Mouse (Mus musculus): ENCODE measurements around the gene Cldn22. TPM values are rescaled to one million over a fixed set of nuclear protein-coding genes. Genes with fewer than 3 reads are reported as not detected.

Gene Cldn22
- polyA plus RNA-seq, 1 experiment, result not detected

DNA sequence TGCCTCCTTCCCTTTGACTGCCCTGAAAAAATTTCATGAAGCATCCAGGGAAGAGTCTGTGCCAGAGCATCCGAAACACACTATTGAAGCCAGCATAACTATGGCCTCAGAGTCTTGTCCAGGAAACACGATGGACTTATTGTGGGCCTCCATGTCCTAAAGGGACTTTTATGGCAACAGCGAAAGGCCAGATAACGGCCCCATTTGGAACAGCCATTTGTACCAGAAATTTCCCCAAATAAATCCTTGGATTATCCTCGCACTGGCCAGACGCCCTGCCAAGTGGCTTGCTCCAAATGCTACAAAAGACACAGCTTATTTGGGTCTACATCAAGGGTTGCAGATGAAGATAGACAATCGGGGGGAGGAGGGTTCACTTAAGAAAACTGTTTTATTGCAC lies 39.8 kb upstream of the Cldn22 start:
- no peak overlapping the region for H3K4me3 ChIP-seq (ENCODE audit: low read depth, low read length)
- H3K9ac ChIP-seq (ENCODE audit: low read depth, poor library complexity, severe bottlenecking), result no peak overlapping the region
- no peak for TF ChIP-seq CTCF (IDR thresholded peaks at IDR 0.05; ENCODE audit: low read depth, low read length)
- TF ChIP-seq EP300 (IDR thresholded peaks at IDR 0.05; ENCODE audit: insufficient read depth, low read depth, low read length), result no peak
- no peak for TF ChIP-seq POLR2A (IDR thresholded peaks at IDR 0.05; ENCODE audit: insufficient read depth, low read length)
- H3K9me3 ChIP-seq (replicated peaks; ENCODE audit: control insufficient read depth, insufficient read depth, low read length, poor library complexity, severe bottlenecking), result no peaks in the 10 kb centered on the region; the same call in 1 of the 2 replicates
- H3K36me3 ChIP-seq (ENCODE audit: control insufficient read depth, insufficient read depth, low read length, poor library complexity, severe bottlenecking), result no peaks in the 10 kb centered on the region
- H3K4me1 ChIP-seq (ENCODE audit: control insufficient read depth, insufficient read depth, low read length), result no peaks in the 10 kb centered on the region
- H3K27me3 ChIP-seq (ENCODE audit: control insufficient read depth, insufficient read depth, low read length, poor library complexity, severe bottlenecking), result no peaks in the 10 kb centered on the region
- no peak overlapping the region for H3K27ac ChIP-seq (ENCODE audit: insufficient read depth, low read length)

DNA sequence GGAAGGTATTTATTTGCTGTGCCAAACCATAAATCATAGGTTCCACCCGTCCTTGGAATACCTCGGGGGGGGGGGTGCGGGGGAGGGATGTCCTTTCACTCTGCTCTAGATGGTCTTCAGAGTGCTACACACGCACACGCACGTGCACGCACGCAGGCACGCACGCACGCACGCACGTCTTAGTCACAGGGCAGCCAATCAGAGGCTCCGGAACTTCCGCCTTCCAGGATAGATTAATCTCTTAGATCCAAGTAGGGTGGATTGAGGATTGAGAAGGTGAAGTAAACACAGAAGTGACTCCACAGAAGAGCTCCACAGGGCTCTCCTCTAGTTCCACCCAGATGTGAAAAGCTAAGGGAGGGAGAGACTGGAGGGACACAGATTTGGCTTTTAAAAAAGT lies 38.0 kb upstream of the Cldn22 start:
- Histone ChIP-seq H3K9ac (ENCODE audit: low read depth, poor library complexity, severe bottlenecking) (no peak overlapping the region), H3K4me1 (ENCODE audit: control insufficient read depth, insufficient read depth, low read length) (no peaks in the 10 kb centered on the region), H3K9me3 (replicated peaks; ENCODE audit: control insufficient read depth, insufficient read depth, low read length, poor library complexity, severe bottlenecking) (no peaks in the 10 kb centered on the region; the same call in 1 of the 2 replicates), H3K27me3 (ENCODE audit: control insufficient read depth, insufficient read depth, low read length, poor library complexity, severe bottlenecking) (no peaks in the 10 kb centered on the region), H3K4me3 (ENCODE audit: low read depth, low read length) (no peak overlapping the region), H3K36me3 (ENCODE audit: control insufficient read depth, insufficient read depth, low read length, poor library complexity, severe bottlenecking) (no peaks in the 10 kb centered on the region), H3K27ac (ENCODE audit: insufficient read depth, low read length) (no peak overlapping the region)
- no peak for TF ChIP-seq CTCF (IDR thresholded peaks at IDR 0.05; ENCODE audit: low read depth, low read length)
- TF ChIP-seq POLR2A (IDR thresholded peaks at IDR 0.05; ENCODE audit: insufficient read depth, low read length), result no peak
- no peak for TF ChIP-seq EP300 (IDR thresholded peaks at IDR 0.05; ENCODE audit: insufficient read depth, low read depth, low read length)

- no peaks in the 10 kb centered on the region for H3K36me3 ChIP-seq (ENCODE audit: control insufficient read depth, insufficient read depth, low read length, poor library complexity, severe bottlenecking)
- no peaks in the 10 kb centered on the region for H3K4me1 ChIP-seq (ENCODE audit: control insufficient read depth, insufficient read depth, low read length)
- H3K4me3 ChIP-seq (ENCODE audit: low read depth, low read length), result no peak overlapping the region
- no peak for TF ChIP-seq CTCF (IDR thresholded peaks at IDR 0.05; ENCODE audit: low read depth, low read length)
- TF ChIP-seq EP300 (IDR thresholded peaks at IDR 0.05; ENCODE audit: insufficient read depth, low read depth, low read length), result no peak
- no peak for TF ChIP-seq POLR2A (IDR thresholded peaks at IDR 0.05; ENCODE audit: insufficient read depth, low read length)
- H3K9me3 ChIP-seq (replicated peaks; ENCODE audit: control insufficient read depth, insufficient read depth, low read length, poor library complexity, severe bottlenecking), result no peaks in the 10 kb centered on the region; the same call in 1 of the 2 replicates
- no peaks in the 10 kb centered on the region for H3K27me3 ChIP-seq (ENCODE audit: control insufficient read depth, insufficient read depth, low read length, poor library complexity, severe bottlenecking)
- no peak overlapping the region for H3K9ac ChIP-seq (ENCODE audit: low read depth, poor library complexity, severe bottlenecking)
- no peak overlapping the region for H3K27ac ChIP-seq (ENCODE audit: insufficient read depth, low read length)
These were observed 36.6 kb upstream of the Cldn22 start for GRCm38 (mm10) chr8:47787705-47788104.

DNA sequence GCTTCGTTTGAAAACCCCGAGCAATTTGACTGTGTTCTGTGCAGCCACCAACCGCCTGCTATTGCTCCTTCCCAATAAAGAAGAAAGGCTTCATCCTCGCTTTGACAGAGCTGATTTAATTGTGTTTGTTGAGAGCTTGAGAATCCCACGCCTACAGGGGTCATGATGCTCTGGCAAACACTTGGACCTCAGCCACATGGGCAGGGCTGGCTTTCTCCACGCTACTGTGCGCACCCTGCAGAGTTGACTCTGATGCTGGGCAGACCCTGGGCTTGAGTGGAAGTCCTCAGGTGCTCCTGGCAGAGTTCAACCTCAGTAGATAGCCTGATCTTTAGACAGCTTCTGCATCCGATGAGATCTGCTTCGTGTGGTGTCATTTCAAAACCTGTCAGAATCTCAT lies 32.3 kb upstream of the Cldn22 start:
- TF ChIP-seq EP300 (IDR thresholded peaks at IDR 0.05; ENCODE audit: insufficient read depth, low read depth, low read length) (no peak), POLR2A (IDR thresholded peaks at IDR 0.05; ENCODE audit: insufficient read depth, low read length) (no peak), CTCF (IDR thresholded peaks at IDR 0.05; ENCODE audit: low read depth, low read length) (no peak)
- Histone ChIP-seq H3K4me1 (ENCODE audit: control insufficient read depth, insufficient read depth, low read length) (no peaks in the 10 kb centered on the region), H3K27ac (ENCODE audit: insufficient read depth, low read length) (no peak overlapping the region), H3K9me3 (replicated peaks; ENCODE audit: control insufficient read depth, insufficient read depth, low read length, poor library complexity, severe bottlenecking) (peaks cover 22% of the 10 kb centered on the region), H3K36me3 (ENCODE audit: control insufficient read depth, insufficient read depth, low read length, poor library complexity, severe bottlenecking) (no peaks in the 10 kb centered on the region), H3K4me3 (ENCODE audit: low read depth, low read length) (no peak overlapping the region), H3K27me3 (ENCODE audit: control insufficient read depth, insufficient read depth, low read length, poor library complexity, severe bottlenecking) (no peaks in the 10 kb centered on the region), H3K9ac (ENCODE audit: low read depth, poor library complexity, severe bottlenecking) (no peak overlapping the region)

- no peak overlapping the region for H3K9ac ChIP-seq (ENCODE audit: low read depth, poor library complexity, severe bottlenecking)
- H3K4me1 ChIP-seq (ENCODE audit: control insufficient read depth, insufficient read depth, low read length), result no peaks in the 10 kb centered on the region
- peaks cover 13% of the 10 kb centered on the region for H3K9me3 ChIP-seq (replicated peaks; ENCODE audit: control insufficient read depth, insufficient read depth, low read length, poor library complexity, severe bottlenecking)
- no peak for TF ChIP-seq EP300 (IDR thresholded peaks at IDR 0.05; ENCODE audit: insufficient read depth, low read depth, low read length)
- no peak for TF ChIP-seq CTCF (IDR thresholded peaks at IDR 0.05; ENCODE audit: low read depth, low read length)
- TF ChIP-seq POLR2A (IDR thresholded peaks at IDR 0.05; ENCODE audit: insufficient read depth, low read length), result no peak
- H3K27me3 ChIP-seq (ENCODE audit: control insufficient read depth, insufficient read depth, low read length, poor library complexity, severe bottlenecking), result no peaks in the 10 kb centered on the region; the same call in 1 of the 2 replicates
- no peak overlapping the region for H3K4me3 ChIP-seq (ENCODE audit: low read depth, low read length)
- no peaks in the 10 kb centered on the region for H3K36me3 ChIP-seq (ENCODE audit: control insufficient read depth, insufficient read depth, low read length, poor library complexity, severe bottlenecking)
- H3K27ac ChIP-seq (ENCODE audit: insufficient read depth, low read length), result no peak overlapping the region
These were observed 24.8 kb upstream of the Cldn22 start for GRCm38 (mm10) chr8:47799438-47799837.

DNA sequence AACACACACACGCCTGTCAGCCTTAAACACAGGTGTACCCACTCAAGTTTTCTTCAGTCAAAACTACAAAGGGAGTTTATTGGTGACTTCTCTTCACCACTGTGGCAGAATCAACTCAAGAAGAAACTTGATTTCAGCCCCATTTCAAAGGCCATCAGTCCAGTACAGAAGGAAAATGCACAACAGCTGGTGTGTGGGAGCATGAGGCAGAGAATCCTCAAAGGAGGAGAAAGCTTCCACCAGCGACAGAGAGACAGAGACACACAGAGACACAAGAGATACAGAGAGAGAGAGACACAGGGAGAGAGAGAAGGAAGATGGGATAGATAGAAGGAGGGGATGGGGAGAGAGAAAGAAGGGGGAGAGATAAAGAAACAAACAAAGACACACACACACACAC lies 21.9 kb upstream of the Cldn22 start:
- Histone ChIP-seq H3K9ac (ENCODE audit: low read depth, poor library complexity, severe bottlenecking) (no peak overlapping the region), H3K4me3 (ENCODE audit: low read depth, low read length) (no peak overlapping the region), H3K4me1 (ENCODE audit: control insufficient read depth, insufficient read depth, low read length) (no peaks in the 10 kb centered on the region), H3K9me3 (replicated peaks; ENCODE audit: control insufficient read depth, insufficient read depth, low read length, poor library complexity, severe bottlenecking) (no peaks in the 10 kb centered on the region), H3K27me3 (ENCODE audit: control insufficient read depth, insufficient read depth, low read length, poor library complexity, severe bottlenecking) (no peaks in the 10 kb centered on the region; the same call in 1 of the 2 replicates), H3K36me3 (ENCODE audit: control insufficient read depth, insufficient read depth, low read length, poor library complexity, severe bottlenecking) (no peaks in the 10 kb centered on the region), H3K27ac (ENCODE audit: insufficient read depth, low read length) (no peak overlapping the region)
- TF ChIP-seq POLR2A (IDR thresholded peaks at IDR 0.05; ENCODE audit: insufficient read depth, low read length), result no peak
- no peak for TF ChIP-seq CTCF (IDR thresholded peaks at IDR 0.05; ENCODE audit: low read depth, low read length)
- no peak for TF ChIP-seq EP300 (IDR thresholded peaks at IDR 0.05; ENCODE audit: insufficient read depth, low read depth, low read length)
